Mouse (Mus musculus): ENCODE results near the gene Akr1c19. TPM values are rescaled to one million over a fixed set of nuclear protein-coding genes. Genes with fewer than 3 reads are reported as not detected.
"Not testable (repeated sequence)": the region's sequence is repeated elsewhere in the genome, so short reads cannot be mapped to it uniquely, and the experiment has no call there.

Gene Akr1c19
- 16.5 and 24.1 TPM in 2 replicates for polyA plus RNA-seq (2012; rRNA removed)

DNA sequence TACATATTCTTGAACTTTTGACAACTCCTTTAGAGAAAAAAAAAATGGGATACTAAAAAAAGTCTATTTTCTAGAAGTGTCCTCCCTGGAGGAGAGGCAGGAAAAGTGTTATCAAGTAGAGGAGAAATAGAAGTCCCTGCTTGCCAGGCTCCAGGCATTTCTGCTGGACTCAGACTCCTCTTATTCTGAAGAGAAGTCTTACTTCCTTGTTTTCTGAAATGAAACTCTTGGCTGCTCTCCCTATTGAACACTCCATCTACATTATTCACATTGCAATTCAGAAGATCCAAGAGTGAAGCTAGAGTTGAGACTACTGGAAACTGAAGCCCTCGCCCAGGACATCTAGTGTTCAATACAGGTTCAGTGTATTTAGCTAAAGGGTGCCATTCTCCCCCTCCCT lies at the start of gene Akr1c19:
Gene Akr1c19, plus strand, starts transcription at position 260 of the 400 bp plus-strand sequence.
- Histone ChIP-seq H3K27ac (ENCODE audit: insufficient read depth, low read depth, low read length) (no peak within 1 kb of the TSS), H3K27me3 (replicated peaks; ENCODE audit: control insufficient read depth, insufficient read depth, low read length) (no peaks in the 10 kb centered on the region), H3K4me1 (ENCODE audit: control insufficient read depth, insufficient read depth, low read length) (peaks cover 3% of the 10 kb centered on the region; the same call in 1 of the 2 replicates), H3K4me3 (ENCODE audit: insufficient read depth, low read depth, low read length) (no peak within 1 kb of the TSS), H3K36me3 (ENCODE audit: control insufficient read depth, insufficient read depth, low read length) (no peaks in the 10 kb centered on the region)
- WGBS: 54% methylated on average over 1 of the region's 1 CpGs
- no peak for TF ChIP-seq CTCF (conservative IDR thresholded peaks at IDR 0.05; ENCODE audit: insufficient read depth, insufficient read length, low read depth, low read length)
- DNase-seq: peak; percentile 48

- WGBS: 88% methylated on average over 4 of the region's 4 CpGs
- DNase-seq; H3K4me1 ChIP-seq (ENCODE audit: control insufficient read depth, insufficient read depth, low read length); H3K27ac ChIP-seq (ENCODE audit: insufficient read depth, low read depth, low read length); H3K36me3 ChIP-seq (ENCODE audit: control insufficient read depth, insufficient read depth, low read length); H3K4me3 ChIP-seq (ENCODE audit: insufficient read depth, low read depth, low read length); H3K27me3 ChIP-seq (replicated peaks; ENCODE audit: control insufficient read depth, insufficient read depth, low read length): not testable (repeated sequence)
Observed at GRCm38 (mm10) chr13:4181321-4181720, 47.2 kb upstream of the Akr1c19 start.

GRCm38 (mm10) chr13:4183116-4183515 lies 45.4 kb upstream of the Akr1c19 start:
- no peak for DNase-seq
- TF ChIP-seq CTCF (conservative IDR thresholded peaks at IDR 0.05; ENCODE audit: insufficient read depth, insufficient read length, low read depth, low read length) (no peak), POLR2A (IDR thresholded peaks at IDR 0.05; ENCODE audit: low read depth, low read length) (no peak)
- Histone ChIP-seq H3K36me3 (ENCODE audit: control insufficient read depth, insufficient read depth, low read length) (no peaks in the 10 kb centered on the region), H3K27ac (ENCODE audit: insufficient read depth, low read depth, low read length) (no peak overlapping the region), H3K4me1 (ENCODE audit: control insufficient read depth, insufficient read depth, low read length) (no peaks in the 10 kb centered on the region), H3K4me3 (ENCODE audit: insufficient read depth, low read depth, low read length) (no peak overlapping the region), H3K27me3 (replicated peaks; ENCODE audit: control insufficient read depth, insufficient read depth, low read length) (no peaks in the 10 kb centered on the region)
- WGBS: 83% methylated on average over 9 of the region's 9 CpGs

DNA sequence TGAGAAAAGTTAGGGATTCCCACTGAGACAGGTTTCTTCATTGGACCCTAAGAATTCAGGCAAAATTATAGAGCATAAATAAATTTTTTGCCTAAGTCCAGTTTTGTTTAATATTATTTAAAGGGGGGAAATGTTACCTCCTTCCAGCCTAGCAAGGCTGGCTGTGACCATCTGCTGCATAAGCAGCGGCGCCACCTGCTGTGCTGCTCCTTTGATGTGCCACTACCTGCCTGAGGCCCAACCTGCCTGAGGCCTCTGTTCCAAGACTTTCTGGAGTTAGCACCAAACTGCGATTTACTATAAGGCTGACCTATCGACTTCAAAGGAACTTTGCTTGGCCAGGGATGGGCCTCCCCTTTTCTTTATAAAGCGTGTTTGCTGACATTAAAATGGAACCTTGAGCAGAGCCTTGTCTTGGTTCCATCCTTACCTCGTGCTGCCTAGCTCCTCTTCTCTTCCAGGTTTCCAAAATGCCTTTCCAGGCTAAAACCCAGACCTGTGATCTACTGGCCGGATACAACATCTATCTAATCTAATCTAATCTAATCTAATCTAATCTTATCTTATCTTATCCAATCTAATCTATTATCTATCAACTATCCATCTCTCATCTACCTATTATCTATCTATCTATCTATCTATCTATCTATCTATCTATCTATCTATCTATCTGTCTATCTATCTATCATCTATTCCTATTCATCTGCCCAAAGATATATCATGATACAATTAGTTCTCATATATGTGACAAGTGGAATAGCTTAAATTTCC lies 41.7 kb upstream of the Akr1c19 start:
- not testable (repeated sequence) for H3K27ac ChIP-seq (ENCODE audit: insufficient read depth, low read depth, low read length); H3K4me1 ChIP-seq (ENCODE audit: control insufficient read depth, insufficient read depth, low read length); H3K36me3 ChIP-seq (ENCODE audit: control insufficient read depth, insufficient read depth, low read length); H3K27me3 ChIP-seq (replicated peaks; ENCODE audit: control insufficient read depth, insufficient read depth, low read length); H3K4me3 ChIP-seq (ENCODE audit: insufficient read depth, low read depth, low read length)
- peak; percentile 34 for TF ChIP-seq CTCF (conservative IDR thresholded peaks at IDR 0.05; ENCODE audit: insufficient read depth, insufficient read length, low read depth, low read length)
- peak; percentile 32 for DNase-seq
- 74% methylated on average over 7 of the region's 7 CpGs for WGBS

GRCm38 (mm10) chr13:4188174-4188573 lies 40.3 kb upstream of the Akr1c19 start:
- Histone ChIP-seq H3K27ac (ENCODE audit: insufficient read depth, low read depth, low read length) (no peak overlapping the region), H3K4me1 (ENCODE audit: control insufficient read depth, insufficient read depth, low read length) (peaks cover 4% of the 10 kb centered on the region; the same call in 1 of the 2 replicates), H3K4me3 (ENCODE audit: insufficient read depth, low read depth, low read length) (no peak overlapping the region), H3K27me3 (replicated peaks; ENCODE audit: control insufficient read depth, insufficient read depth, low read length) (no peaks in the 10 kb centered on the region), H3K36me3 (ENCODE audit: control insufficient read depth, insufficient read depth, low read length) (no peaks in the 10 kb centered on the region)
- 78% methylated on average over 2 of the region's 2 CpGs for WGBS
- DNase-seq: peak; percentile 61
- TF ChIP-seq CTCF (conservative IDR thresholded peaks at IDR 0.05; ENCODE audit: insufficient read depth, insufficient read length, low read depth, low read length) (peak; percentile 28; the same call in 1 of the 2 replicates), POLR2A (IDR thresholded peaks at IDR 0.05; ENCODE audit: low read depth, low read length) (no peak)

DNA sequence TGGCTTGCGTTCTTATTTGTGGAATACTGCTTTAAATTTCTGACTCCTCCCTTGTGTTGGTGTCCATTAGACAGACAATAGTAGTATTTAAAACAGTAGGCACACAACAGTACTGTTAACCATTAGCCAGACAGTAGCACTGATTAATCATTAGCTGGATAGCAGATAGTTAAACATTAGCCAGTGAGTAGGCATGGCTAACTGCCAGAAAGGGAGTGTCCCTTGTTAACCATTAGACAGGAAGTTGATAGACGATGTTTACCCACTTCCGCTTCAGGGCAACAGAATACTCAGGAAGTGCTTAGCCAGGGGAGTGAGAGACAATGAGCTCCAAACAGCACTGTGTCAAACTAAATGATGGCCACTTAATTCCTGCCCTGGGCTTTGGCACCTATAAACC lies 37.6 kb upstream of the Akr1c19 start, which contains the start of gene Akr1c13:
Gene Akr1c13, plus strand, starts transcription at position 247 of the 400 bp plus-strand sequence.
- peaks cover 4% of the 10 kb centered on the region; the same call in 1 of the 2 replicates for H3K4me1 ChIP-seq (ENCODE audit: control insufficient read depth, insufficient read depth, low read length)
- H3K27me3 ChIP-seq (replicated peaks; ENCODE audit: control insufficient read depth, insufficient read depth, low read length): no peaks in the 10 kb centered on the region
- no peak for TF ChIP-seq POLR2A (IDR thresholded peaks at IDR 0.05; ENCODE audit: low read depth, low read length)
- no peak within 1 kb of the TSS for H3K4me3 ChIP-seq (ENCODE audit: insufficient read depth, low read depth, low read length)
- no peaks in the 10 kb centered on the region for H3K36me3 ChIP-seq (ENCODE audit: control insufficient read depth, insufficient read depth, low read length)
- DNase-seq: peak; percentile 81
- peak within 1 kb of the TSS; percentile 3; the same call in 1 of the 2 replicates for H3K27ac ChIP-seq (ENCODE audit: insufficient read depth, low read depth, low read length)
- 34% methylated on average over 3 of the region's 3 CpGs for WGBS

DNA sequence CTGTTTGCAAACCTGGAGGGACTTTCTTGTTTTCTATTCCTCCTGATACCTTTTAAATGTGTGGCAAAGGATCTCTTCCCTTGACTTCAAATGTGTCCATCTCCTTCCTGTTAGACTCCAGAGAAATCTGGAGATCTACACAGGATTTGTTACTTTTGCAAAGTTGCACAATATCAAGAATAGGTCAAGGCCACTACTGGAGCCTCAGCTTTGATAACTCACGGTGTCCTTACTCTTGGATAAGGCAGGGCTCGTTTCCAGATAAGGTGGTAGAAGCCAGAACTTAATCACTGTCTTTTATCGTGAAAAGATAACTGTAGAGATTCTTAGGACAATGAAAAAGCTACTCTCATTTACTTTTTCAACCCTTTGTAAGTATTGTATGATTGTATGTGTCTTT lies 36.0 kb upstream of the Akr1c19 start:
- no peak for TF ChIP-seq CTCF (conservative IDR thresholded peaks at IDR 0.05; ENCODE audit: insufficient read depth, insufficient read length, low read depth, low read length)
- no peak for TF ChIP-seq POLR2A (IDR thresholded peaks at IDR 0.05; ENCODE audit: low read depth, low read length)
- peaks cover 4% of the 10 kb centered on the region; the same call in 1 of the 2 replicates for H3K4me1 ChIP-seq (ENCODE audit: control insufficient read depth, insufficient read depth, low read length)
- no peaks in the 10 kb centered on the region for H3K36me3 ChIP-seq (ENCODE audit: control insufficient read depth, insufficient read depth, low read length)
- DNase-seq: no peak
- H3K27ac ChIP-seq (ENCODE audit: insufficient read depth, low read depth, low read length): no peak overlapping the region
- WGBS: 90% methylated on average over 3 of the region's 3 CpGs
- H3K4me3 ChIP-seq (ENCODE audit: insufficient read depth, low read depth, low read length): no peak overlapping the region
- no peaks in the 10 kb centered on the region for H3K27me3 ChIP-seq (replicated peaks; ENCODE audit: control insufficient read depth, insufficient read depth, low read length)

Measured in kidney, adult 2 months (tissue).